Mouse (Mus musculus) lung, embryonic 14.5 days (tissue): Measurements from ENCODE around the gene Slc5a4b. TPM values are rescaled to one million over a fixed set of nuclear protein-coding genes. Genes with fewer than 3 reads are reported as not detected.

Experiments used
- ATAC-seq: fragments of 200-750 bp; cut with Nextera tagmentation; 2 replicates; pipeline ENCODE4 v1.8.0; 2017; ENCODE audit warnings: mild to moderate bottlenecking, moderate TSS enrichment, moderate library complexity; ENCODE audit not compliant: insufficient read depth
- DNase-seq: peaks from one replicate; pipeline ENCODE4 v3.0.0-alpha.2; 2015
- H3K27ac ChIP-seq: fragments of 300-500 bp; sonication (generic); 2 replicates; pipeline ENCODE4 v1.5.1; 2014; ENCODE audit warnings: low read depth, mild to moderate bottlenecking, moderate library complexity
- H3K27me3 ChIP-seq: fragments of 300-500 bp; sonication (generic); 2 replicates; pipeline ENCODE4 v1.6.1; 2014; ENCODE audit warnings: low read length, control low read depth; ENCODE audit not compliant: insufficient read depth
- H3K36me3 ChIP-seq: fragments of 300-500 bp; sonication (generic); 2 replicates; pipeline ENCODE4 v1.6.1; 2014; ENCODE audit warnings: control low read depth; ENCODE audit not compliant: insufficient read depth
- H3K4me1 ChIP-seq: fragments of 300-500 bp; sonication (generic); 2 replicates; pipeline ENCODE4 v1.6.1; 2014; ENCODE audit warnings: antibody characterized with exemption, control low read depth; ENCODE audit not compliant: insufficient read depth
- H3K4me2 ChIP-seq: fragments of 300-500 bp; sonication (generic); 2 replicates; pipeline ENCODE4 v1.6.1; 2014; ENCODE audit warnings: mild to moderate bottlenecking
- H3K4me3 ChIP-seq: fragments of 300-500 bp; sonication (generic); 2 replicates; pipeline ENCODE4 v1.5.1; 2014; ENCODE audit warnings: low read depth, low read length
- H3K9ac ChIP-seq: fragments of 300-500 bp; sonication (generic); 2 replicates; pipeline ENCODE4 v1.6.1; 2014
- H3K9me3 ChIP-seq: fragments of 300-500 bp; sonication (generic); 2 replicates; pipeline ENCODE4 v1.6.1; 2016; ENCODE audit warnings: low read depth, low read length, control low read depth
- CTCF ChIP-seq: IDR thresholded peaks from 2 replicates; pipeline ENCODE4 v1.5.1; 2016; ENCODE audit warnings: antibody characterized with exemption, low read depth
- WGBS: fragments of 180-500 bp; shearing (Covaris S2); extraction: QIAGEN DNeasy Blood & Tissue Kit; methylation state at CpG from one replicate; pipeline ENCODE4 v1.1.7; 2014; 5-methylcytosine and 5-hydroxymethylcytosine counted together
- polyA plus RNA-seq: library from polyadenylated mRNA; unstranded; fragments of >200 nt; fragmentation: Nextera tagmentation; extraction: Ambion mirVana; gene quantifications from 2 replicates; pipeline ENCODE4 v1.2.1, GENCODE M21; 2014

Slc5a4b gene
- polyA plus RNA-seq, 1 experiment from 2014 or later = not detected

DNA sequence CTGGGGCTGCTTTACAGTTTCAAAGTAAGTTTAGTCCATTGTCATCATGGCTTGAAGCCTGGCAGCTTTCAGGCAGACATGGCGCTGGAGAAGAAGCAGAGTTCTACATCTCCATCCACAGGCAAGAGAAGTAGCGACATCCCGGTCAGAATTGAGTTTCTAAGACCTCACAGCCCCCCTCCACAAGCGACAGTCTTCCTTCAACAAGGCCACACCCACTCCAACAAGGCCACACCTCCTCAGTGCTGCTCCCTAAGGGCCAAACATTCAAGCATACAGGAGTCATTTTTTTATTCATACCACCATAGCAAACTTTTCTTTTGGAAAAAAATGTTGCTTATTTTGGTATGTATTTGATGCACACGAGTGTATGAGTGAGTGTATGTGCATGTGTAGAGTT is 80.3 kb downstream of the Slc5a4b start:
- 0 out of 2 replicates have a peak, but pooled peaks cover 4% of the 10 kb centered on the region for H3K4me1 ChIP-seq
- H3K27me3 ChIP-seq = no peaks in the 10 kb centered on the region
- 63% methylated on average over 5 of the region's 5 CpGs for WGBS
- H3K9me3 ChIP-seq = no peaks in the 10 kb centered on the region
- no peak overlapping the region for H3K4me2 ChIP-seq
- H3K9ac ChIP-seq = no peak overlapping the region
- no peak for ATAC-seq
- no peak for DNase-seq
- no peak overlapping the region for H3K4me3 ChIP-seq
- H3K27ac ChIP-seq = no peak overlapping the region
- peaks cover 8% of the 10 kb centered on the region; the same call in 1 of the 2 replicates for H3K36me3 ChIP-seq
- no peak for TF ChIP-seq CTCF

DNA sequence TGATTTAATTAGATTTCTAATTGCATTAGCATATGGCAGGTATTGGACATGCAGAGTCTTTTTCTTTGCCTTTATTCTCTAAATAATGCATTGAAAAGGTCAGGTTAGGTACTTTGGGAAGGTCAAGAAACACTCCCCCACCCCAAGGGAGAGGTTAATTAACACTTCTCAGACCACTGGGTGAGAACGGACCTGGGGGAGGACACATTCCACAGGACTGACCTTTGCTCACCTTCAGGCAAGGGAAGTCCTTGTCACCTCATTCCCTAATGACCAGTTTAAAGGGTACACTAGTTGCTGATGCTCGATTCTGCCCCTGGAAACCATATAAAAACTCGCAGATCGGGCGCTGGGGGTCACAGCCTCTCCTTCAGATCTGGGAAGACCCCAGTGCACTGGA is 81.5 kb downstream of the Slc5a4b start:
- Histone ChIP-seq H3K9me3 (no peaks in the 10 kb centered on the region), H3K4me1 (0 out of 2 replicates have a peak, but pooled peaks cover 4% of the 10 kb centered on the region), H3K4me2 (no peak overlapping the region), H3K4me3 (no peak overlapping the region), H3K9ac (no peak overlapping the region), H3K27me3 (no peaks in the 10 kb centered on the region), H3K36me3 (no peaks in the 10 kb centered on the region), H3K27ac (no peak overlapping the region)
- 70% methylated on average over 5 of the region's 5 CpGs for WGBS
- no peak for DNase-seq
- TF ChIP-seq CTCF = no peak
- no peak for ATAC-seq

DNA sequence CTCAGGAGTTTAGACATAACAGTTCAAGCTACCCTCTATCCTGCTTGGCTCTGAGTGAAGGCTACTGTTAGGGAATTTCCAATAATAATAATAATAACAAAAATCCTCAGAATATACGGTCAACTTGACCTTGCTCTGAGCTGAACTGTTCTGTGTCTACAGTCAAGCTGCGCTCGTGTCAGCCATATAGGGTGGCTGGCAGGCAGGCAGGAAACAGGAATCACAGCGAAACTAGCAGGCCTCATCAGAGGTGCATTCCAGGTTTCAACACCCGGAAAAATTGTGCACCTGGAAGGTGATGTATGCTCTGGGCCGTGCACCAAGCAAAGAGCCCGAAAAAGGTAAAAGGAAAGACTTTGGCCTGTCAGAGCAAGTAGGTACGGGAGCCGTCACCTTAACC is 82.4 kb downstream of the Slc5a4b start:
- Histone ChIP-seq H3K4me2 (no peak overlapping the region), H3K27me3 (no peaks in the 10 kb centered on the region), H3K9ac (no peak overlapping the region), H3K9me3 (no peaks in the 10 kb centered on the region), H3K36me3 (no peaks in the 10 kb centered on the region), H3K27ac (peak overlapping the region; percentile 38; the same call in 1 of the 2 replicates), H3K4me3 (no peak overlapping the region), H3K4me1 (0 out of 2 replicates have a peak, but pooled peaks cover 4% of the 10 kb centered on the region)
- TF ChIP-seq CTCF = no peak
- ATAC-seq (no peak), DNase-seq (no peak)
- 53% methylated on average over 9 of the region's 9 CpGs for WGBS

DNA sequence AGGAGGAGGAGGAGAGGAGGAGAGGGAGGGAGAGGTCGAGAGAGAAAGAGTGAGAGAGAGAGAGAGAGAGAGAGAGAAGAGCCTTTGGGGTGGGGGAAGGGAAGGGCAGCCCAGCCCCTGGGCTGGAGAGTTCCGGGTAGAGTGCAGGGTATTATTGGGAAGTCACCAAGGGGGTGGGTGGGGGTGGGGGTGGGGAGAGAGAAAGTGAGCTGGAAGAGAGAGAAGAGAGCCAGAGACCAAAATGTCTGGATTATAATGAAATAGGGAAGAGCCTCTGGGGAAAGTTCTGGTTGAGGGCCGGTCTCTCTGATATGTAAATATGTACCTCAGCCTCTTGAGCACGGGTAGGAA is 82.8 kb downstream of the Slc5a4b start:
- Histone ChIP-seq H3K9me3 (no peaks in the 10 kb centered on the region), H3K4me3 (no peak overlapping the region), H3K4me1 (0 out of 2 replicates have a peak, but pooled peaks cover 4% of the 10 kb centered on the region), H3K4me2 (no peak overlapping the region), H3K27me3 (no peaks in the 10 kb centered on the region), H3K9ac (no peak overlapping the region; the same call in 1 of the 2 replicates), H3K27ac (0 out of 2 replicates have a peak overlapping the region, but pooled peaks have one; percentile 38), H3K36me3 (no peaks in the 10 kb centered on the region)
- ATAC-seq = no peak
- WGBS = 11% methylated on average over 4 of the region's 4 CpGs
- no peak for TF ChIP-seq CTCF
- DNase-seq = peak; percentile 5

DNA sequence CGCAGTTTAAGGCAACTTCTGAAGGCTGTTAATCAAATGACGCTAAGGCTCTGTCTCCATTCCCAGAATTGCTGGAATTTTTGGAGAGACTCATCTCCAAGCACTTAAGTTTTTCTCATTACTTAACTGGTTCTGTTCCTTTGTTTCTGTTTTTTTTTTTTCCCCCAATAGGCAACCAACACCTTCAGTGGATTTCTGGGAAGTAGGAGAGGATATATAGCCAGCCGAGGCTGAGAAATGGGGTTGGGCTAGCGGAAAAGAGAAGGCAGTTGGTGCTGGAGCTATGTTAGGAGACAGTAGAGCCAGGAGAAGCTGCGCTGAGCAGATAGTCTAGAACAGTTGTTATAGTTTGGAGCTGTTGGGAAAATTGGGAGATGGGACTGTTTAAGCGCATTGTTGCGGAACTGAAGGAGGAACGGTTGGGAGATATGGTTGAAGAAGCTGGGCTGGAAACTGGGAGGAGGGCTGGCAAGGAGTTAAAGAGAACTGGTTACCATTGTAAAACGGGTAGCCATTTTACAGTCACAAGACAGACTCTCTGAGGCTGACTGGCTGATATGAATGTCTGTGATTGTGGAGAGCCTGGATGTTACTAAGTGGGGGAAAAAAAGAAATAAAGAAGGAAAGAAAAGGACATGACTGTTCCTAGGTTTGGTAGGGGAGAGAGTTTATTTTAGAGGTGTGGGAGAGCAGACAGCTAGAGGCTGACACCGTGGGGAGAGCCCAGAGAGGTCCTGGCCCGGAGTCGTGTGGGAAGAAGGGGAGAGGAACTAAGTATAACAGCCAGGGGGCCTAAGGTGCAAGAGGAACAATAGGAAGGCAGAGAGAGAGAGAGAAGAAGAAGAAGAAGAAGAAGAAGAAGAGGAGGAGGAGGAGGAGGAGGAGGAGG is 83.4 kb downstream of the Slc5a4b start:
- H3K9me3 ChIP-seq = no peaks in the 10 kb centered on the region
- no peaks in the 10 kb centered on the region for H3K27me3 ChIP-seq
- no peak overlapping the region for H3K4me2 ChIP-seq
- peak; percentile 29 for DNase-seq
- ATAC-seq = no peak
- WGBS = 49% methylated on average over 12 of the region's 12 CpGs
- H3K9ac ChIP-seq = no peak overlapping the region
- H3K4me3 ChIP-seq = no peak overlapping the region
- TF ChIP-seq CTCF = no peak
- 0 out of 2 replicates have a peak, but pooled peaks cover 4% of the 10 kb centered on the region for H3K4me1 ChIP-seq
- no peak overlapping the region; the same call in 1 of the 2 replicates for H3K27ac ChIP-seq
- H3K36me3 ChIP-seq = no peaks in the 10 kb centered on the region

DNA sequence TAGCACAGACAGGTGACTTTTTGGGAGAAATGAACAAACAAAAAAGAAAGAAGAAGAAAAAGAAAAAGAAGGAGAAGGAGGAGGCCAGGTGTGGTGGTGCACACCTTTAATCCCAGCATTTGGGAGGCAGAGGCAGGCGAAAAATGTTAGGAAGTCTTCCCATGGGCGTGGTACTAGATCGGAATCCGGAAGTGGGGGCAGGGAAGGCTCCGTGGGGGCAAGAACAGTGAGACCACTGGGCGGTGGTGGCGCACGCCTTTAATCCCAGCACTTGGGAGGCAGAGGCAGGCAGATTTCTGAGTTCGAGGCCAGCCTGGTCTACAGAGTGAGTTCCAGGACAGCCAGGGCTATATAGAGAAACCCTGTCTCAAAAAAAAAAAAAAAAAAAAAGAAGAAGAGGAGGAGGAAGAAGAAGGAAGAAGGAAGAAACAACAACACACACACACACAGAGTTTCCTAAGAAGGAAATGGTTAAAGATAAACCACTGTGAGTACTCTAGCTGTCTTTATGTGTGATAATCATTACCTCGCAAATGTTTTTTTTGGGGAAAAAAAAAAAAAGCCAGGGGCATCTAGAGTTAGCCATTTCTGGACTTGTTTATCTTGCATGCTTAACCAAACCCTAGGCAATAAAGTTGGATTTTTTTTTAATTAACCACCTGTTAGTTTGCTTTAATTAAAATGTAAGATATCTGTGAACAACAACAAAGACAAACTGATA is 85.1 kb downstream of the Slc5a4b start:
- no peak overlapping the region for H3K9ac ChIP-seq
- no peak overlapping the region for H3K4me2 ChIP-seq
- ATAC-seq (no peak), DNase-seq (no peak)
- no peak for TF ChIP-seq CTCF
- no peaks in the 10 kb centered on the region for H3K36me3 ChIP-seq
- no peaks in the 10 kb centered on the region for H3K9me3 ChIP-seq
- no peaks in the 10 kb centered on the region for H3K27me3 ChIP-seq
- no peaks in the 10 kb centered on the region for H3K4me1 ChIP-seq
- no peak overlapping the region for H3K27ac ChIP-seq
- H3K4me3 ChIP-seq = no peak overlapping the region
- WGBS = 95% methylated on average over 10 of the region's 10 CpGs

DNA sequence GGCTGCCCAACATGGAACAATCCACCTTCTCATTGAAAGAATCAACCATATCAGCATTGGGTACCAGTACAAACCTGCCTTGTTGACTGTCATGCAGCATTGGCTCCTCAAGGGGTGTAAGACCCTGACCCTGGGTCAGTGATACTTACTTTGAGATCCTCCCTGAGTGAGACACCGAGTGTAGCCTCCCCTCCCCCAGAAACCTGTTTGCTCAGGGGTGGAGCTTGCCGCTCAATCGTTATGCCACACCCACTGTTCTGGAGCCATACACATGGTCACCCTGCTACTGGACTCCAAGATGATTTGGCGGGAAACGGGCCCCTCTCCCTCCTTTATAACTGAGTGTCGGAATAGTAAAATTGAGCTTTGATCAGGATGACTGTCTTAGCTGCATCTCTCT is 86.8 kb downstream of the Slc5a4b start:
- no peak overlapping the region for H3K9ac ChIP-seq
- no peak for TF ChIP-seq CTCF
- no peak overlapping the region for H3K27ac ChIP-seq
- H3K4me1 ChIP-seq = no peaks in the 10 kb centered on the region
- WGBS = 87% methylated on average over 6 of the region's 6 CpGs
- no peak for DNase-seq
- H3K4me3 ChIP-seq = no peak overlapping the region
- H3K9me3 ChIP-seq = no peaks in the 10 kb centered on the region
- H3K27me3 ChIP-seq = no peaks in the 10 kb centered on the region
- ATAC-seq = no peak
- no peak overlapping the region for H3K4me2 ChIP-seq
- no peaks in the 10 kb centered on the region for H3K36me3 ChIP-seq
